Mouse (Mus musculus) adrenal gland, adult 18-20 months (tissue): ENCODE data around the gene Olfr1335. TPM values are rescaled to one million over a fixed set of nuclear protein-coding genes. Genes with fewer than 3 reads are reported as not detected.
"Not testable (repeated sequence)": the region's sequence is repeated elsewhere in the genome, so short reads cannot be mapped to it uniquely, and the experiment has no call there.

Experiments
- DNase-seq, 2 experiments: peaks; one replicate each; pipeline ENCODE4 v3.0.0; 2021 to 2022; ENCODE audit warnings: low spot score in 2 of 2
- long read RNA-seq, 2 experiments: library from polyadenylated mRNA; stranded (forward); transcript quantifications; one replicate each; pipeline ENCODE4 v2.0.0; 2021
- total RNA-seq, 2 experiments: library from RNA; stranded (reverse); gene quantifications; 1 replicate in 1 of 2; 2 replicates in 1 of 2; pipeline ENCODE4 v1.2.3; 2021

Olfr1335 gene
- total RNA-seq, result not detected
- long read RNA-seq, experiment 1, result 0 reads
- long read RNA-seq, experiment 2, result 0 reads

- no peak for DNase-seq
Observed at GRCm38 (mm10) chr4:118809844-118810243, at the start of gene Olfr1335. Gene Olfr1335 (minus strand): TSS chr4:118809944.

GRCm38 (mm10) chr4:118836179-118836578, 26.4 kb upstream of the Olfr1335 start, which contains the start of gene Olfr1333:
Gene Olfr1333 (minus strand): TSS chr4:118836279.
- no peak for DNase-seq

- DNase-seq, result no peak
Observed at GRCm38 (mm10) chr4:118818921-118819320, 9.2 kb upstream of the Olfr1335 start.

GRCm38 (mm10) chr4:118792796-118793195, 16.9 kb downstream of the Olfr1335 start:
- not testable (repeated sequence) for DNase-seq

GRCm38 (mm10) chr4:118782486-118782885, 27.3 kb downstream of the Olfr1335 start, which contains the start of gene Olfr1337:
Gene Olfr1337 (minus strand): TSS chr4:118782586.
- no peak for DNase-seq

Other genes starting within 250 kb of the Olfr1335 start
- not detected for gene Cfap57, start 189.2 kb downstream of the Olfr1335 start, total RNA-seq
- gene Ebna1bp2, start 189.1 kb downstream of the Olfr1335 start, total RNA-seq, result 10 to 100 TPM; 75.6 to 76.0 TPM
- not detected for gene Olfr62, start 151.0 kb downstream of the Olfr1335 start, total RNA-seq
- gene Olfr1342, start 117.2 kb downstream of the Olfr1335 start, total RNA-seq, result not detected
- gene Olfr1341, start 106.4 kb downstream of the Olfr1335 start, total RNA-seq, result not detected
- gene Olfr1340, start 89.8 kb downstream of the Olfr1335 start, total RNA-seq, result not detected
- not detected for gene Olfr1339, start 77.8 kb downstream of the Olfr1335 start, total RNA-seq
- gene Olfr1338, start 51.2 kb downstream of the Olfr1335 start, total RNA-seq, result not detected
- gene Olfr1337, start 27.4 kb downstream of the Olfr1335 start, total RNA-seq, result not detected
- not detected for gene Olfr1333, start 26.3 kb upstream of the Olfr1335 start, total RNA-seq
- gene Olfr1331, start 54.7 kb upstream of the Olfr1335 start, total RNA-seq, result not detected
- not detected for gene Olfr1330, start 78.7 kb upstream of the Olfr1335 start, total RNA-seq
- not detected for gene Olfr1329, start 107.5 kb upstream of the Olfr1335 start, total RNA-seq
- not detected for gene Olfr1328, start 128.7 kb upstream of the Olfr1335 start, total RNA-seq
- gene Lao1, start 151.6 kb upstream of the Olfr1335 start, total RNA-seq, result not detected